Mouse (Mus musculus): Measurements from ENCODE around the gene Ier5l.

Ier5l gene

GRCm38 (mm10) chr2:30474039-30474438 is at the start of gene Ier5l:
Gene Ier5l, minus strand, starts transcription at chr2:30474219.
- peak; percentile 93 for DNase-seq (ENCODE audit: low read depth, low spot score)

GRCm38 (mm10) chr2:30523727-30524126 is 49.7 kb upstream of the Ier5l start:
- peak; percentile 6 for DNase-seq (ENCODE audit: low read depth, low spot score)

- DNase-seq (ENCODE audit: low read depth, low spot score) = no peak
Measured at GRCm38 (mm10) chr2:30510711-30511380, 36.8 kb upstream of the Ier5l start.

- no peak for DNase-seq (ENCODE audit: low read depth, low spot score)
Measured at GRCm38 (mm10) chr2:30507138-30507727, 33.2 kb upstream of the Ier5l start.

GRCm38 (mm10) chr2:30503677-30504621 is 29.9 kb upstream of the Ier5l start:
- no peak for DNase-seq (ENCODE audit: low read depth, low spot score)

GRCm38 (mm10) chr2:30501701-30502100 is 27.7 kb upstream of the Ier5l start:
- DNase-seq (ENCODE audit: low read depth, low spot score) = no peak

GRCm38 (mm10) chr2:30495909-30496861 is 22.2 kb upstream of the Ier5l start:
- peak; percentile 9 for DNase-seq (ENCODE audit: low read depth, low spot score)

GRCm38 (mm10) chr2:30495000-30495908 is 21.2 kb upstream of the Ier5l start:
- DNase-seq (ENCODE audit: low read depth, low spot score) = no peak

GRCm38 (mm10) chr2:30490384-30490783 is 16.4 kb upstream of the Ier5l start:
- no peak for DNase-seq (ENCODE audit: low read depth, low spot score)

- peak; percentile 72 for DNase-seq (ENCODE audit: low read depth, low spot score)
Measured at GRCm38 (mm10) chr2:30487597-30487996, 13.6 kb upstream of the Ier5l start.

GRCm38 (mm10) chr2:30478526-30478925 is 4.5 kb upstream of the Ier5l start:
- DNase-seq (ENCODE audit: low read depth, low spot score) = no peak

GRCm38 (mm10) chr2:30476241-30476640 is 2.2 kb upstream of the Ier5l start:
- no peak for DNase-seq (ENCODE audit: low read depth, low spot score)

GRCm38 (mm10) chr2:30475457-30475856 is 1.4 kb upstream of the Ier5l start:
- no peak for DNase-seq (ENCODE audit: low read depth, low spot score)

GRCm38 (mm10) chr2:30474776-30475175 is 757 bp upstream of the Ier5l start:
- DNase-seq (ENCODE audit: low read depth, low spot score) = no peak

- peak; percentile 69 for DNase-seq (ENCODE audit: low read depth, low spot score)
Measured at GRCm38 (mm10) chr2:30473431-30474031, 488 bp downstream of the Ier5l start.

- DNase-seq (ENCODE audit: low read depth, low spot score) = peak; percentile 39
Measured at GRCm38 (mm10) chr2:30472731-30473351, 1.2 kb downstream of the Ier5l start.

GRCm38 (mm10) chr2:30471795-30472720 is 2.0 kb downstream of the Ier5l start:
- peak; percentile 94 for DNase-seq (ENCODE audit: low read depth, low spot score)

GRCm38 (mm10) chr2:30471051-30471450 is 3.0 kb downstream of the Ier5l start:
- DNase-seq (ENCODE audit: low read depth, low spot score) = peak; percentile 56
